ENCODE assay signal across 12 mouse cellular contexts in the genomic region with DNA sequence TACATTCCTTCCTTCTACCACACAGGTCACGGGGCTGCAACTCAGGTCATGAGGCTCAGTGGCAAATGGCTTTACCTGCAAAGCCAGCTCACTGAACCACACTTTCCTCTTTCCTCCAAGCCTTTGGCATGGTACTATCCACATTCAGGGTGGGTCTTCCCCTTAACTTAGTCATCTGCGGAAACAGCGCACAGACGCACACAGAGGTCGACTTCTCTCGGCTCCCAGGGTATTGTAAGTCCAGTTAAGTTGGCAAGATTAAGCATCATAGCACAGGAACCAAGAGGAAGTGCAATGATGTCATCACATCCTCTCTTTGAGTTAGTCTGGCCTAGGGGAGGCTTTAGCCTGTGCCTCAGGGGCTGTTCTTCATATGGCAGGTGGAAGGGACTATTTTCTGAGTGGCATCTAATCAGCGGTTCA. TPM values are rescaled to one million over a fixed set of nuclear protein-coding genes. Genes with fewer than 3 reads are reported as not detected.
DNase-seq lines count a peak whose midpoint lies in the region; ATAC-seq and TF ChIP-seq lines count a peak whose summit lies in the region.
"Had no signal": no experiment of that assay in that cellular context is flagged by ENCODE, and none has a peak within 500 bp of the region (broad histone marks: within the 10 kb centered on the region; RNA-seq: fewer than 3 reads in every experiment).

No protein-coding gene starts in this region.

- H3K4me3 ChIP-seq in thymus, adult 2 months (ENCODE audit: control insufficient read depth, insufficient read depth, low read length), result no peak overlapping the region
- H3K4me3 ChIP-seq in heart, embryonic 15.5 days, result no peak overlapping the region
- no peak overlapping the region for H3K4me3 ChIP-seq in lung, embryonic 16.5 days (ENCODE audit: low read length)
- no peak overlapping the region for H3K4me3 ChIP-seq in left cerebral cortex, adult 2 months
- H3K4me3 ChIP-seq: liver, embryonic 13.5 days; neural tube, embryonic 13.5 days had no signal

- H3K4me2 ChIP-seq in heart, embryonic 15.5 days, result no peak overlapping the region
- no peak overlapping the region for H3K4me2 ChIP-seq in lung, embryonic 16.5 days (ENCODE audit: low read depth, low read length)
- H3K4me2 ChIP-seq: liver, embryonic 13.5 days; neural tube, embryonic 13.5 days had no signal

- 61% methylated on average over 7 of the region's 7 CpGs for WGBS in thymus, adult 2 months
- WGBS in heart, embryonic 15.5 days, result 66% methylated on average over 7 of the region's 7 CpGs
- WGBS in lung, embryonic 16.5 days, result 72% methylated on average over 7 of the region's 7 CpGs

- H3K27me3 ChIP-seq in thymus, adult 2 months (ENCODE audit: control insufficient read depth, insufficient read depth, low read length), result no peaks in the 10 kb centered on the region
- peaks cover 10% of the 10 kb centered on the region for H3K27me3 ChIP-seq in heart, embryonic 15.5 days
- H3K27me3 ChIP-seq in lung, embryonic 16.5 days (ENCODE audit: control insufficient read depth, insufficient read depth, low read depth, low read length), result no peaks in the 10 kb centered on the region; the same call in 1 of the 2 replicates

- peaks cover 18% of the 10 kb centered on the region for H3K36me3 ChIP-seq in thymus, adult 2 months (ENCODE audit: control insufficient read depth, insufficient read depth, low read length)
- no peaks in the 10 kb centered on the region for H3K36me3 ChIP-seq in heart, embryonic 15.5 days
- no peaks in the 10 kb centered on the region for H3K36me3 ChIP-seq in lung, embryonic 16.5 days (ENCODE audit: control insufficient read depth, insufficient read depth, low read length)
- H3K36me3 ChIP-seq: liver, embryonic 13.5 days; neural tube, embryonic 13.5 days had no signal

- intact Hi-C loops in left cerebral cortex, adult 2 months (cut with DNase I), result no loop called here

- peaks cover 26% of the 10 kb centered on the region for H3K4me1 ChIP-seq in thymus, adult 2 months (replicated peaks; ENCODE audit: control insufficient read depth, insufficient read depth, low read length)
- 0 out of 2 replicates have a peak, but pooled peaks cover 4% of the 10 kb centered on the region for H3K4me1 ChIP-seq in heart, embryonic 15.5 days (replicated peaks)
- H3K4me1 ChIP-seq in lung, embryonic 16.5 days (replicated peaks; ENCODE audit: control insufficient read depth, insufficient read depth, low read length), result peaks cover 5% of the 10 kb centered on the region

- DNase-seq in thymus, adult 2 months, result no peak
- DNase-seq in thymus, postnatal 25 days, result no peak
- no peak for DNase-seq in urinary bladder, postnatal 10 days (ENCODE audit: low spot score)
- DNase-seq in left cerebral cortex, adult 2 months (ENCODE audit: extremely low spot score in 1 of 2, low spot score in 2 of 2), result no peak
- DNase-seq in spleen, adult 18-20 months, result no peak
- DNase-seq: cerebellum, adult 8-10 months; liver, embryonic 13.5 days; thymus, postnatal 4 days had no signal

- H3K9me3 ChIP-seq in heart, embryonic 15.5 days (replicated peaks), result no peaks in the 10 kb centered on the region
- H3K9me3 ChIP-seq in lung, embryonic 16.5 days (ENCODE audit: control insufficient read depth, low read length), result no peaks in the 10 kb centered on the region
- H3K9me3 ChIP-seq: liver, embryonic 13.5 days; neural tube, embryonic 13.5 days had no signal

- H3K9ac ChIP-seq in heart, embryonic 15.5 days, result no peak overlapping the region
- H3K9ac ChIP-seq in lung, embryonic 16.5 days (ENCODE audit: low read length), result no peak overlapping the region
- H3K9ac ChIP-seq: liver, embryonic 13.5 days; neural tube, embryonic 13.5 days had no signal

- TF ChIP-seq CTCF in thymus, adult 2 months (IDR thresholded peaks at IDR 0.05; ENCODE audit: borderline replicate concordance, control insufficient read depth, extremely low read depth, insufficient read depth, low read length, poor library complexity), result no peak
- no peak for TF ChIP-seq CTCF in left cerebral cortex, adult 2 months (IDR thresholded peaks at IDR 0.05)

- peak; percentile 59; the same call in 1 of the 2 replicates for ATAC-seq in heart, embryonic 15.5 days (replicated peaks; ENCODE audit: insufficient number of reproducible peaks, insufficient read depth, low FRiP score, low read depth)
- peak; percentile 55 for ATAC-seq in lung, embryonic 16.5 days (ENCODE audit: low read depth)
- ATAC-seq: forebrain, embryonic 16.5 days had no signal

- H3K27ac ChIP-seq in thymus, adult 2 months (ENCODE audit: control insufficient read depth, insufficient read depth, low read length), result peak overlapping the region; percentile 22; the same call in 1 of the 2 replicates
- H3K27ac ChIP-seq in heart, embryonic 15.5 days, result peak overlapping the region; percentile 43; the same call in 1 of the 2 replicates
- H3K27ac ChIP-seq in lung, embryonic 16.5 days (ENCODE audit: low read length), result peak overlapping the region; percentile 20; the same call in 1 of the 2 replicates
- no peak overlapping the region for H3K27ac ChIP-seq in left cerebral cortex, adult 2 months
- H3K27ac ChIP-seq: liver, embryonic 13.5 days; neural tube, embryonic 13.5 days had no signal

- TF ChIP-seq POLR2A in thymus, adult 2 months (IDR thresholded peaks at IDR 0.05; ENCODE audit: control insufficient read depth, extremely low read depth, insufficient read depth, low read length, poor library complexity), result no peak

RNA-seq across cellular contexts. Expression of gene Snx20, which starts 2.6 kb away (rescaled TPM):
- polyA plus RNA-seq in thymus, adult 2 months (2012; rRNA removed), result 52.3 and 69.5 TPM in 2 replicates
- 2.3 and 2.9 TPM in 2 replicates for polyA plus RNA-seq in heart, embryonic 15.5 days (2015; fragmentation: Nextera tagmentation; extraction: Ambion mirVana)
- 2.5 and 2.7 TPM in 2 replicates for polyA plus RNA-seq in lung, embryonic 16.5 days (2015; fragmentation: Nextera tagmentation; extraction: Ambion mirVana)
- total RNA-seq in left cerebral cortex, adult 2 months (2021), result 1 to 10 TPM in 1 of 2 experiments, under 1 TPM in 1; 0.98 to 1.6 TPM

RNA-seq across cellular contexts. Expression of gene Nod2, which starts 13.8 kb away (rescaled TPM):
- 2.7 and 3.0 TPM in 2 replicates for polyA plus RNA-seq in thymus, adult 2 months (2012; rRNA removed)
- 0.06 and 0.15 TPM in 2 replicates for polyA plus RNA-seq in heart, embryonic 15.5 days (2015; fragmentation: Nextera tagmentation; extraction: Ambion mirVana)
- 0.18 and 0.21 TPM in 2 replicates for polyA plus RNA-seq in lung, embryonic 16.5 days (2015; fragmentation: Nextera tagmentation; extraction: Ambion mirVana)
- total RNA-seq in left cerebral cortex, adult 2 months (2021), result under 1 TPM; 0.27 to 0.65 TPM
- polyA plus RNA-seq: neural tube, embryonic 13.5 days had no signal

Comparison
In these comparisons a context has a peak if more than half of its experiments do, and no peak if none do; other contexts are left out.
1. RNA of gene Snx20, which starts 2.6 kb away (polyA plus RNA-seq): 52.3 to 69.5 TPM in thymus, adult 2 months; 2.5 to 2.7 TPM in lung, embryonic 16.5 days and 2.3 to 2.9 TPM in heart, embryonic 15.5 days; every median in the first group is over 10 times any median in the second.